Mouse (Mus musculus) cerebellum, postnatal 14 days (tissue): ENCODE results near the gene Gm48551.

Experiments
- DNase-seq, 2 experiments: peaks; one replicate each; pipeline ENCODE4 v3.0.0; 2021; ENCODE audit warnings: mixed read lengths in 2 of 2

Gm48551 gene

GRCm38 (mm10) chr10:81385603-81386306, 1.5 kb downstream of the Gm48551 start:
- peak in 1 of 2 experiments; percentile 53 for DNase-seq

DNA sequence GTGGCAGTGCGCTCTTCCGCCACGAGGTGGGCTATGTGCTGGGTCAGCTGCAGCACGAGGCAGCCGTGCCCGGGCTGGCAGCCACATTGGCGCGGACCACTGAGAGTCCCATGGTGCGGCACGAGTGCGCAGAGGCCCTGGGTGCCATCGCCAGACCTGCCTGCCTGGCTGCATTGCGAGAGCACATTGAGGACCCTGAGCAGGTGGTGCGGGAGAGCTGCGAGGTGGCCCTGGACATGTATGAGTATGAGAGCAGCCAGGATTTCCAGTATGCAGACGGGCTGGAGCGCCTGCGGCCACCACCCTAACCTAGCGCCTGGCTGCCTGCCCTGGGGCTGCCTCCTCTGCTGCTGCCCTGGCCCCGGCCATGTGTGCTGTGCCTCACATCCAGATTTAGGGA, 3.5 kb downstream of the Gm48551 start:
- peak in 1 of 2 experiments; percentile 70 for DNase-seq

GRCm38 (mm10) chr10:81388505-81389055, 4.3 kb downstream of the Gm48551 start, which contains the start of gene Gm48552:
Gene Gm48552 (plus strand): TSS chr10:81389005.
- DNase-seq, result no peak

DNA sequence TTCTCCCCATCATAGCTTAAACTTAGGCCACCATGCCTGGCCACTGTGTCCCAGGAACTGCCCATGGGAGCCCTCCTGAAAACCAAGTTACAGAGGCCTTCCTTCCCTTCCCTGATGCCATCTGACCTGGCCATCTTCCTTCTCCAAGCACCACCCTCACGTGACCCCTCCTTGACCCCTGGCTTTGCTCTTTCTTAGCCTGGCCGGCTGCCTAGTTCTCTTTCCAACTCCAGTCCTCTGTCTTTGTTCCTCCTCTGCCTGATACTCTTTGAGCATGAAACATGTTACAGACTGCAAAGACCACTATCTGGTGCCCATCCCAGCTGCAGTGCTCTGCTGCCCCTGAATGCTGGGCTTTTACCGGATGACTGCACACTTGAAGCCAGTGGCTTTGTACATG, 5.1 kb downstream of the Gm48551 start:
- peak; percentile 28 to 59 for DNase-seq

DNA sequence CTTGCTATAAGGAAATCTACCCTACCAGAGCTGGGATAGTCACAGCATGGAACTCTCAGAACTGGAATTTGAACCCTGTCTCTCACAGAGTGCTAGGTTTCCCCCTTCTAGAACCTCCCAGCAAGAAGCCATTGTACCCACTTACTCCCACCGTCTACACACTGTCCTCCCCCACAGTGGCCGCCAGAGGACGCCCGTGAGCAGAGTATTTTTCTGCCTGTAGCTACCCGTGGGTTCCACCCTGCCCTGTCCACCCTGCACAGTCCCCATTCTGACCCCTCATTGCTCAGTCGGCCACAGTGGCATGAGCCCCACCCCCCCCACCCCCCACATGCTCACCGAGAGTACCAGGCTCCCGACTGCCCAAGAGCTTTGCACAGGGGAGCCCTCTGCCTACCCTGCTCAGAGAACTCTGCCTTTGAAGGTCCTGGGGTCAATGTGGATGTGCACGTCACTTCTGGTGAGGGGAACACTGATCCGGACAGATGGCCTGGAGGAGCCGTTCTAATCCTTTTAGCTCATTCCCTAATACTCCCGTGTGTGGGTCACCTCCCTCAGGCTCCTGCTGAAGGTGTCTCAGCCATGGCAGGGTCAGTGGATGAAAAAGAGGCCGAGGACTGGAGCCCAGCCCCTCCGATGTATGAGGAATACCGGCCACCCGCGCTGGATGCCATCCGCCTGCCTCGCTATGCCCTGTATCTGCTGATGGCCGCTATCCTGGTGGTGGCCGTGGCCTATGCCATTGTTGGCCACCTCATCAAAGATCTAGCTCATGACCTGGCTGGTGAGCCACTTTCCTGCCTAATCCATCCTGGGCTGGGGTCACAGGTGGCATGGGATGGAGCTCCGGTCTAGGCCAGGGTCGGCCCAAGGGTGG, 5.8 kb downstream of the Gm48551 start:
- peak; percentile 88 to 89 for DNase-seq

- DNase-seq, result peak in 1 of 2 experiments; percentile 22
Measured at GRCm38 (mm10) chr10:81390678-81390965, 6.4 kb downstream of the Gm48551 start.

- no peak for DNase-seq
Measured at GRCm38 (mm10) chr10:81392270-81392669, 8.0 kb downstream of the Gm48551 start.

DNA sequence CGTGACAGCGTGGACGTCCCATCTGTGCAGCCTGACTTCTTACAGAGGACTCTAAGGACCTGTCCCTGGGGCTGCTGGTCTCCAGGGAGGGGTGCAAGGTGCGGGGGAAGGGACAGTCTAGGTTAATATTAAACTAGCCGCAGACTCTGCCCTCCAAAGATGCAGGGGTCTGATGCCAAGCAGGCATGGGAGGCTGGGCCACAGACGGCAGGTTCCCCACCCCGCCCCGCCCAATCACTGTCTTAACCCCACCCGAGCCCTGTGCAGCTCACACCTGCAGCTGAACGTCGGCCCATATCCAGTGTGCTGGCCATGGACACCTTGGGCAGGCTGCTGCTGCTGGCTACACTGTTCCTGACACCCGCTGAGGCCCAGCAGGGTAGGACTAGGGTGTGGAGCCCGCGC, 8.5 kb downstream of the Gm48551 start, which contains the start of gene Smim24:
Gene Smim24 (plus strand): TSS at position 271 of the 405 bp plus-strand sequence.
- DNase-seq, result no peak

DNA sequence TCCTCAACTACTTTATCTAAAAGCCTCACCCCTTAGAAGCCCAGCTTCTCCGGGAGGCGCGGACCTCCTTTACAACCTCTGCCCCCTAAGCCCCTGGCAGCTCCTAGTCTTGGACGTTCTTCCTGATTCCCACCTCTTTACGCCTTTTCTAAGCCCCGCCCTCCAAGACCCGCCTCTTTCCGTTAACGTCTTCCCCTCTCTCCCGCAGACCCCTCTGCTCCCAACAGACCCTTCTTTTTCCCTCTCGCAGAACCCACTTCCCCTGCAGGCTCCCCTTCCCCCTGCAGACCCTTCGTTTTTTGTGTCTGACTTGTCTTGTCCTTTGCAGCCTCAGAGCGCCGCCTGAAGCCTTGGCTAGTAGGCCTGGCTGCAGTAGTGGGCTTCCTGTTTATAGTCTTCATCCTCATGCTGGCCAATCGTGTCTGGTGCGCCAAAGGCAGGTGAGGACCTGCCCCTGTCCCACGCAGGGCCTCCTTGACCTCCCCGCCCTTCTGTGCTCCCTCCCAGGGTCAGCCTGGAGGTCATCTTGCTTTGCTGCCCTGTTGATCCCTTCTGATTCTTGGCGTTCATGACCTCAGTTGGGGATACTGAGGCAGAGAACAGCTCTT, 9.3 kb downstream of the Gm48551 start:
- no peak for DNase-seq

DNA sequence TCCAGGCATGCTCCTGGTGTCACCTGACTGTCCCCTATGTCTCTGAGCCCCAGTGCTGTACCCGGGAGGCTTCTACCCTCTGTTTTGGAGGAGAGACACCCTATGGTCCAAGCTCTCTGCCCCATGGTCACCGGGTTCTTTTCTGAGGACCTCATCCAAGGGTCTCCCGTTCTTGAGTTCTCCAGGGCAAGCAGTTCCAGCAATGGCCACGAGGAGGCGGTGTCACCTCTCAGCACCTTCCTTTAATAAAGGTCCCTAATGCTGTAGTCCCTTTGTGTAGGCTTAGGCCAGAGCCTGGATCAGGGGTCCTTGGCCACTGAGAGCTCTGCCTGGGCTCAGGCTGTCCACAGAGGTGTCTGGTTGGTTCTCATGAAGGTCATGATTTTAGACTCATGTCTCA, 10.9 kb downstream of the Gm48551 start:
- DNase-seq, result peak; percentile 86 to 94

GRCm38 (mm10) chr10:81395865-81396264, 11.6 kb downstream of the Gm48551 start:
- DNase-seq, result peak; percentile 42 to 48

DNA sequence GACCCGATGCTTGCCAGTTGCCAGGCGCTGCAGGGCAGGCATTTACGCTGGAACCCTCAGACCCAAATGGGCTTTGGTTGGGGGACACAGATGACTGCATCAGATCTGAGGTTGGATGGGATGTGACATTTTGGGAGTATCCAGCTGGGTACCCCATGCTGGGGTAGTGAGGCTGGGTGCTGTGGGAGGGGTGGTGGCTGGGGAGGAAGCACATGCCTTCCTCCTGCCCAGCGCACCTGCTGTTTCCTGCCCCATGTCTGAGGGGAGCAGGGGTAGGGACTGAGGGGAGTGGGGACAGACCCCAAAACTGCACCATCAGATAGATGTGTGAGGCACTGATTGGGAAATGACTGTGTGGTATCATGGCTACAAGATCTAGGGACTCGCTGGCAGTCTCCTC, 12.5 kb downstream of the Gm48551 start:
- peak in 1 of 2 experiments; percentile 33 for DNase-seq

- no peak for DNase-seq
Measured at GRCm38 (mm10) chr10:81399296-81399695, 15.0 kb downstream of the Gm48551 start.

DNA sequence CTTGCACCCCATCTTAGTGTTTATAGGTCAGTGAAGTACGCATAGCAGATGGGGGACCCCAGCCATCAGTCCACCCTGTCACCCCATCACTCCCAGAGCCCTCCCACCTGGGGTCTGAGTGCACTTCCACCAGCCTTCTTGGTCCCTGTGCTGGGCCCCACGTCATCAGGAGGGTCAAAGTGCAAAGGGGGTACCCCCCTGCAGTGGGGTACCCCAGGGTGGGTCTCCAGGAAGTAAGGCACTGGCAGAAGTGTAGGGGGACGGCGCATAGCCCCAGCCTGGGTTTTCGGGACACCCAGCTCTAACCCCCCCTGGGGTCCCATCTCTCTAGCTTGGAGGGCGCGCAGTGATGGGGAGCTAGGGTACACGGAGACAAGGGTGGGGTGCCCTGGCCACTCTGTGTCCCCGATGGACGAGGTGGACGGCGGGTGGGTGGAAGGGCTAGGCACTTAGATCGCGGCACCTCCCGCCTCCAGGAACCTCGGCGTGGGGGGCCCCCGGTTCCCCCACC, 15.6 kb downstream of the Gm48551 start:
- no peak for DNase-seq

- DNase-seq, result peak; percentile 88 to 93
Measured at GRCm38 (mm10) chr10:81400371-81401204, 16.3 kb downstream of the Gm48551 start.

- no peak for DNase-seq
Measured at GRCm38 (mm10) chr10:81401205-81401520, 16.9 kb downstream of the Gm48551 start.

GRCm38 (mm10) chr10:81401521-81402226, 17.4 kb downstream of the Gm48551 start:
- peak; percentile 69 to 70 for DNase-seq

- peak in 1 of 2 experiments; percentile 46 for DNase-seq
Measured at GRCm38 (mm10) chr10:81402227-81402765, 18.0 kb downstream of the Gm48551 start.

DNA sequence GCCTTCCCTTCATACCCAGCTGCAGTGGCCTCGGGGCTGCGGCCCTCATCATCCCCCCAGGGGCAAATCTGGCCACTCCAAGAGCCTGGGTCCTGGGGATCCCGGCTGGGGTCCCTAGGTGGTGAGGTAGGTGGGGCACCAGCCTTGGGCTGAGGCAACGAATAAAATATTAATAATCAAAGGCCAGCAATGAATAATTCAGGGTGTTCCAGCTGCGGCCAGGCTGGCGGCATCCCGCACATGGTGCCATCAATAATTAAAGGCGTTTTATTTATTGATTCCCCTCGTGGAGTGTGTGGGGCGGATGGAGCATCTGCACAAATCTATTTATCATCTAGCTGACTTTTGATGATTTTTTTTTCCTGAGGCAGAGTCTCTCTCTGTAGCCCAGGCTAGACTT, 19.2 kb downstream of the Gm48551 start:
- DNase-seq, result no peak

DNA sequence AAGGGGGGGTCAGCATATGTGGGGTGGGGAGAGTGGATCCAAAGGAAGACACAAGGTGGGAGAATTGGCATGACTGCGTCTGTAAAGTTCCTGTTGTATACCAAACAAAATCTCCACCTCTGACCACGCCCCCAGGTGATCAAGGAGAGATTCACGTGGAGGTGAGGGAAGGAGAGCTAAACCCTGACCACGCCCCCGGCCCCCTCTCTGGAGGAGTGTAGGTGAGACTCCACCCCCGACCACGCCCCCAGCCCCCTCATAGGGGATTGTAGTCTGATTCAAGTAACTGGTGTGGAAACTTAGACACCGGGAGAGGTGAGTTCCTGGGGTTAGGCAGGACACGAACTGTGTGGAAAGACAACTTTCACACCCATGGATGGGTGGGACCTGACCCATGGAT, 19.8 kb downstream of the Gm48551 start:
- DNase-seq, result peak in 1 of 2 experiments; percentile 61

DNA sequence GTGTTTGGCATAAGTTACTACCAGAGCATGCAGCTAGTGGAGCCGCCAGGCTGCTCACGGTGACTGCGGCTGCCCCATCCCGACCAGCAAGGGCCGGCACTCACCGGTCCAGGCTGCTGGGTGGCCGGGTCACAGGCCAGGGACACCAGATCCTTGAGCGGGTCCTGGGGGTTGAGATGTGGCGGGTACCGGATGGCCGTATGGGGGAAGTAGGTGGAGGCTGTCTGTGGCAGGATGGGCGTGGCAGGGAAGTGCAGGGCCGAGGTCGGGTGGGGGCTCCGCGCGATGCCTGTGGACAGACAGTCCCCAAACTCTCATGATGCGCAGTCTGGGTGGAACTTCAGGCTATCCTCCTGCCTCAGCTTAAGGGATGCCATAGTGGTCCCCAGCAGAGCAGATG, 20.5 kb downstream of the Gm48551 start:
- no peak for DNase-seq
